Mouse (Mus musculus) erythroblast, embryonic 14.5 days (primary cell): ENCODE measurements around the gene 4932438A13Rik.

Source experiments
- GATA1 ChIP-seq: IDR thresholded peaks from 2 replicates; pipeline ENCODE4 v1.6.1; 2012; ENCODE audit warnings: low read length, inconsistent platforms, mixed read lengths
- TAL1 ChIP-seq: IDR thresholded peaks from 3 replicates; pipeline ENCODE4 v1.6.1; 2012; ENCODE audit warnings: low read length, inconsistent platforms, mixed read lengths

- TF ChIP-seq TAL1 (no peak), GATA1 (no peak)
Observed at GRCm38 (mm10) chr3:36816633-36817032, 46.3 kb upstream of the 4932438A13Rik start.
